Mouse (Mus musculus): ENCODE data around the gene Lmx1a. TPM values are rescaled to one million over a fixed set of nuclear protein-coding genes. Genes with fewer than 3 reads are reported as not detected.

Gene Lmx1a
- not detected for total RNA-seq (2023)

DNA sequence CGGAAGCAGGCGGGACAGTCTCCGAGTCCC lies at the start of gene Lmx1a:
Gene Lmx1a (plus strand): TSS at position 6 of the 30 bp plus-strand sequence.

Other genes starting within 250 kb of the Lmx1a start
- not detected for gene Lrrc52, start 222.5 kb upstream of the Lmx1a start, total RNA-seq (2023)
- not detected for gene Rxrg, start 90.9 kb upstream of the Lmx1a start, total RNA-seq (2023)